Mouse (Mus musculus) liver, postnatal 0 days (tissue): ENCODE results near the gene Twist2.

Experiments
- CTCF ChIP-seq: sonication (generic); IDR thresholded peaks from 2 replicates; pipeline ENCODE4 v1.5.1; 2016; ENCODE audit warnings: antibody characterized with exemption, low read depth
- EP300 ChIP-seq: IDR thresholded peaks from 2 replicates; pipeline ENCODE4 v1.6.1; 2016; ENCODE audit warnings: antibody characterized with exemption, low read depth, mild to moderate bottlenecking

GRCm38 (mm10) chr1:91820531-91820930 lies 19.3 kb downstream of the Twist2 start:
- no peak for TF ChIP-seq CTCF
- no peak for TF ChIP-seq EP300
